23 mouse cellular contexts compared by ENCODE assay signal in genomic region chr2:181201606-181202005, GRCm38 (mm10). TPM values are rescaled to one million over a fixed set of nuclear protein-coding genes. Genes with fewer than 3 reads are reported as not detected.
"Had no signal": no experiment of that assay in that cellular context is flagged by ENCODE, and none has a peak within 500 bp of the region (broad histone marks: within the 10 kb centered on the region; RNA-seq: fewer than 3 reads in every experiment).

No protein-coding gene starts in this region.

- H3K9me3 ChIP-seq: limb, embryonic 12.5 days; limb, embryonic 15.5 days; midbrain, embryonic 13.5 days; neural tube, embryonic 13.5 days; stomach, embryonic 15.5 days had no signal

- DNase-seq: kidney, adult 18-20 months; kidney, adult 9 months; kidney, postnatal 14 days; kidney, postnatal 4 days; left cerebral cortex, postnatal 4 days; liver, postnatal 0 days; right cerebral cortex, postnatal 14 days; right cerebral cortex, postnatal 4 days; spleen, adult 18-20 months; thymus, adult 18-20 months; thymus, postnatal 36 days had no signal

- H3K27me3 ChIP-seq: limb, embryonic 12.5 days; limb, embryonic 15.5 days; neural tube, embryonic 13.5 days; stomach, embryonic 15.5 days had no signal

- ATAC-seq: liver, postnatal 0 days; midbrain, embryonic 13.5 days; midbrain, embryonic 16.5 days had no signal

- H3K9ac ChIP-seq: limb, embryonic 12.5 days; limb, embryonic 15.5 days; liver, embryonic 14.5 days; liver, postnatal 0 days; midbrain, embryonic 13.5 days; neural tube, embryonic 13.5 days; stomach, embryonic 15.5 days had no signal

- H3K4me2 ChIP-seq: limb, embryonic 12.5 days; limb, embryonic 15.5 days; liver, embryonic 11.5 days; midbrain, embryonic 13.5 days; neural tube, embryonic 13.5 days; stomach, embryonic 15.5 days had no signal

- H3K4me1 ChIP-seq: limb, embryonic 12.5 days; limb, embryonic 15.5 days; midbrain, embryonic 13.5 days; neural tube, embryonic 13.5 days; stomach, embryonic 15.5 days had no signal

- H3K27ac ChIP-seq: limb, embryonic 12.5 days; limb, embryonic 15.5 days; liver, embryonic 14.5 days; macrophage; midbrain, embryonic 13.5 days; neural tube, embryonic 13.5 days; stomach, embryonic 15.5 days had no signal

- H3K36me3 ChIP-seq: limb, embryonic 12.5 days; limb, embryonic 15.5 days; midbrain, embryonic 13.5 days; neural tube, embryonic 13.5 days; stomach, embryonic 15.5 days had no signal

- H3K4me3 ChIP-seq: limb, embryonic 12.5 days; limb, embryonic 15.5 days; midbrain, embryonic 13.5 days; myocyte; neural tube, embryonic 13.5 days; stomach, embryonic 15.5 days had no signal

RNA-seq across cellular contexts. Expression of gene Ptk6, which starts 1.0 kb away (rescaled TPM):
- polyA plus RNA-seq: intestine, embryonic 14.5 days; kidney, embryonic 16.5 days; limb, embryonic 12.5 days; liver, embryonic 11.5 days; macrophage; midbrain, embryonic 13.5 days; midbrain, embryonic 16.5 days; neural tube, embryonic 13.5 days had no signal

RNA-seq across cellular contexts. Expression of gene Srms, which starts 11.4 kb away (rescaled TPM):
- polyA plus RNA-seq: macrophage; midbrain, embryonic 13.5 days; myocyte had no signal

RNA-seq across cellular contexts. Expression of gene Fndc11, which starts 18.2 kb away (rescaled TPM):
- polyA plus RNA-seq: intestine, embryonic 14.5 days; macrophage; myocyte; neural tube, embryonic 13.5 days had no signal
